Mouse (Mus musculus) embryonic fibroblast, embryonic 13.5 days (primary cell): Measurements from ENCODE around the gene Zfp704. TPM values are rescaled to one million over a fixed set of nuclear protein-coding genes. Genes with fewer than 3 reads are reported as not detected.
A peak's percentile ranks its signal among the peaks of the same experiment; 100 is the strongest.

ENCODE experiments used
- H3K27ac ChIP-seq: 2 replicates; pipeline ENCODE4 v1.5.1; 2012; ENCODE audit warnings: low read length, control low read depth, inconsistent platforms; ENCODE audit not compliant: insufficient read depth
- H3K4me1 ChIP-seq: 2 replicates; pipeline ENCODE4 v1.6.1; 2011; ENCODE audit warnings: low read length; ENCODE audit not compliant: control insufficient read depth, insufficient read depth
- H3K4me3 ChIP-seq: 2 replicates; pipeline ENCODE4 v1.5.1; 2011; ENCODE audit warnings: mild to moderate bottlenecking, control low read depth, low read length; ENCODE audit not compliant: insufficient read depth
- CTCF ChIP-seq: IDR thresholded peaks from 2 replicates; pipeline ENCODE4 v1.5.1; 2011; ENCODE audit warnings: mild to moderate bottlenecking, control low read depth, low read length, moderate library complexity, borderline replicate concordance; ENCODE audit not compliant: insufficient read depth
- POLR2A ChIP-seq: IDR thresholded peaks from 2 replicates; pipeline ENCODE4 v1.6.1; 2011; ENCODE audit warnings: low read depth, mild to moderate bottlenecking, control low read depth, low read length, moderate library complexity
- polyA plus RNA-seq: library from polyadenylated mRNA; stranded (reverse); fragments of >200 nt; gene quantifications from 2 replicates; pipeline ENCODE4 v1.2.4, GENCODE M21; 2011; ENCODE audit warnings: low read depth; ENCODE audit not compliant: missing spikeins, insufficient read length

Zfp704 gene
- polyA plus RNA-seq, 1 experiment: 8.2 TPM

GRCm38 (mm10) chr3:9546882-9547620 is 62.8 kb downstream of the Zfp704 start:
- Histone ChIP-seq H3K4me3 (no peak overlapping the region), H3K27ac (0 out of 2 replicates have a peak overlapping the region, but pooled peaks have one; percentile 11), H3K4me1 (peaks cover 5% of the 10 kb centered on the region)
- TF ChIP-seq POLR2A (no peak), CTCF (no peak)

DNA sequence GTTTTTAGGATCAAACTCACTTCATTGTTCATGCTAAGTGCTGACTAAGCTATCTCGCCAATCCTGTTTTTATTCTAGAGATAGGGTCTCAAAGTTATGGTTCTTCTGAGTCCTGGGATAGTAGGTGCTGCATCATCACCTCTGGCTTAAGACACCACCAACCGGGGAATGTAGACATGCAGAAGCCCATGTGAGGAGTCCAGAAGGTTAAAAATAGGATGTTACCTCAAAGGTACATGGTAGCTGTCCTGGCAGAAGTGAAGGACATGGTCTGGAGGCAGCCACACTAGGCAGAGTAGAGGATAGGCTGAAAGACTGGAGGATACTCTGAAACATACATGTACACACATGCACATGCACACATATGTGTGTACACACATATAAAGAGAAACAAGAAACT is 65.5 kb downstream of the Zfp704 start:
- no peak overlapping the region for H3K4me3 ChIP-seq
- H3K4me1 ChIP-seq: peaks cover 5% of the 10 kb centered on the region
- no peak overlapping the region for H3K27ac ChIP-seq
- TF ChIP-seq POLR2A: no peak

GRCm38 (mm10) chr3:9543916-9544315 is 66.0 kb downstream of the Zfp704 start:
- Histone ChIP-seq H3K4me3 (no peak overlapping the region), H3K4me1 (peaks cover 5% of the 10 kb centered on the region), H3K27ac (no peak overlapping the region)
- no peak for TF ChIP-seq POLR2A
- no peak for TF ChIP-seq CTCF

DNA sequence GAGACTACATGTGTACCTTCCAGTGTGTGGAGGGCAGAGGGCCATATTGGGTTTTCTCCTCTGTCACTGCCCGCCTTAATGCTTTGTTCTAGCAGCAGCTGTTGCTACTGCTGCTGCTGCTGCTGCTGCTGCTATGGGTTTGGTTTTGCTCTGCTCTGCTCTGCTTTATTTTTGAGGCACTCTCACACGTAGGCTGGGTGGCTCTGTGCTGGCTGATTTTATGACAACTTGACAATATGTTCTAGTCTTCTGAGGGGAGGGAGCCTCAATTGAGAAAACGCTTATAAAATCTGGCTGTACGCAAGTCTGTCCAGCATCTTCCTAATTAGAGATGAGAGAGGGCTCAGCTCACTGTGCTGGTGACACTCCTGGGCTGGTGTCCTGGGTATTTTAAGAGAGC is 66.4 kb downstream of the Zfp704 start:
- peaks cover 5% of the 10 kb centered on the region for H3K4me1 ChIP-seq
- H3K4me3 ChIP-seq: no peak overlapping the region
- no peak overlapping the region for H3K27ac ChIP-seq
- TF ChIP-seq CTCF: no peak
- TF ChIP-seq POLR2A: no peak

GRCm38 (mm10) chr3:9541561-9541960 is 68.3 kb downstream of the Zfp704 start:
- Histone ChIP-seq H3K4me1 (no peaks in the 10 kb centered on the region), H3K4me3 (no peak overlapping the region), H3K27ac (no peak overlapping the region)
- TF ChIP-seq POLR2A: no peak

- no peaks in the 10 kb centered on the region for H3K4me1 ChIP-seq
- no peak for TF ChIP-seq POLR2A
- no peak for TF ChIP-seq CTCF
- H3K27ac ChIP-seq: no peak overlapping the region
- no peak overlapping the region for H3K4me3 ChIP-seq
Observed at GRCm38 (mm10) chr3:9538510-9538909, 71.4 kb downstream of the Zfp704 start.

- no peak for TF ChIP-seq CTCF
- no peak for TF ChIP-seq POLR2A
- Histone ChIP-seq H3K27ac (no peak overlapping the region), H3K4me3 (no peak overlapping the region), H3K4me1 (no peaks in the 10 kb centered on the region)
Observed at GRCm38 (mm10) chr3:9537889-9538288, 72.0 kb downstream of the Zfp704 start.

DNA sequence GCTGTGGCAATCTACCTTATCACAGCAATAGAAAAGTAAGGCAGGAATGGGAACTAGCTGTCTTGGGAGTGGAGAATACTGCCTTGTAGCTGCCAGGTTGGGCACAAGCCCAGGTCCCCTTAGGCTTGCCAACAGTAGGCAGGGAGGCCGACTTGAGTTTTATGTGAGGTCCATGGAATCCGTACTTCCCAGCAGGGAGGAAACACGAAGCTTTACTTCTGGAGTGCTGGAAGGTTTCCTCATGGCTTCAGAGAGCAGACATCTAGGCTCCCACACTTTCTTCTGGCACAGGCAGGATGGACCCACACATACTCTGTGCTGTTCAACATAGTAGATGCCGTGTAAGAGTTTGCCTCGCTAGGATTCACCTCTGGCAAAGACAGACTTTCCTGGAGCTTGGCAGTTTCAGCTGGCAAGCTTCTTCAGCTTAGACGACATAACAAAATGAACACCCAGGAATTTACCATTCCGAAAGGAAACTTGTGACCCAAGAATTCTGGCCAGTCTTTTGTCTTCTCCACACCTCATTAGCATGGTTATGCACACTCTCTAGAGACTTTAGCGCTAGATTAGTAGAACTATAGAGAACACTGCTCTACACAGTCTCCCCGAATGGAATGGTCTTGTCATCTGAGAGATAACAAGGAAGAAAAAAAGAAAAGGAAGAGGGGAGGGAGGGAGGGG is 79.6 kb downstream of the Zfp704 start:
- Histone ChIP-seq H3K27ac (no peak overlapping the region), H3K4me1 (no peaks in the 10 kb centered on the region), H3K4me3 (no peak overlapping the region)
- TF ChIP-seq CTCF (no peak), POLR2A (no peak)

DNA sequence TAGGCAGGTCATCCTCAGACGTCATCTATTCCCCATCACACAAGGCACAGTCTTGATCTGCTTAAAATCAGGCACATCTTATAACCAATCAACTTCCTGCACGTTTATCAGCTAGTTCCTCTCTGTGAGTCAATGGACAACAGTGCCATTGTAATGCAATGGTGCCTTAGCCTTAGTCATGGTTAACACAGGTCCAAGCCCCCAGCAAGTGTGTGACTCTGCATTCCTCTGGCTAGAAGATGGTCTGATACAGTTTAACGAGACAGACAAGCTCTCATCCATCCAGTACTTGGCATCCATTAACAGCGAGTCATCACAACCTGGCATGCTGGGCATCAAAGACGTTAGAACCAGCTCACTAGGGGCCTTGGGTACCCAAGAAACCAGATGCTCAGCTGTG is 85.5 kb downstream of the Zfp704 start:
- Histone ChIP-seq H3K27ac (no peak overlapping the region), H3K4me1 (peaks cover 13% of the 10 kb centered on the region), H3K4me3 (no peak overlapping the region)
- TF ChIP-seq POLR2A (no peak), CTCF (no peak)

DNA sequence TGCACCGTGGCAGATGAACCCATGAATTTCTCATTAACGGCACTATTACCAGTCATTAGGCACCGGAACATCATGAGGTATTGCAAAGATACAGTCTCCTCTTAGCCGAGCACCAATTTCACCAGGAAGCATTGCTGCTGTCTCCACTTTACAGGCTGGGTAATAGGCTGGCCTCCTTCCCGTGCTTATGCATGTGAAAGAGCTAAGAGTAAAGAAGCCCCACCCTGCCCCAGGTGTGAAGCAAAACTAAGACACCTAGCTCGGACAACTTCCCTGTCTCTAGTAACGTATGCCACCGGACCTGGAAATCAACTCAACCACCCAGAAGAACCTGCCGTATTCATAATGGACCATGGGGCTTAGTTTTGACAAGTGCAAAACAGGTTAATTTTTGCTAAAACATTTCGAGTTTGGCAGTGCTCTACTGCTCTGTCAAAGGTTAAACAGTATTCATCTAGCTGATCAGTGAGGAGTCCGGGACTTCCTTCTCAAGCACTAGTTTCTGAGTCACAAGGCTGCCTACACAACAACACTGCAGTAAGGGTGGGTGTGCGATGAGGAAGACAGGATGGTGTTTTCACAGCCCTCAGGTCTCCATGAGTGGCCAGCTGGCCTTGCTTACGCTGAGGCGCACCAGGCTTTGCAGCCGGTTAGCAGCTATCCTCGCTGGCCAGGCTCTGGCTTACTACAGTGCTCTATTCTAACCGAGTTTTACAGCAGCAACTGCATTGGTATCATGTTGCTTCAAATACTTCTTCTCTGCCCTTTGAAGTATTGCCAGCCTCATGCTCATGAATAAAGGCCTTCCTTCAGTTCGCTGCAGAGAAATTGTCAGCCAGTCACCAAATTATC is 86.6 kb downstream of the Zfp704 start:
- no peak overlapping the region for H3K27ac ChIP-seq
- TF ChIP-seq CTCF: no peak
- no peak for TF ChIP-seq POLR2A

More for the DNA sequence above, 86.6 kb downstream of the Zfp704 start:
- H3K4me3 ChIP-seq: no peak overlapping the region
- peaks cover 13% of the 10 kb centered on the region for H3K4me1 ChIP-seq
